Mouse (Mus musculus) embryonic fibroblast, embryonic 13.5 days (primary cell): Measurements from ENCODE around the gene Vangl2.

Source experiments
- CTCF ChIP-seq: IDR thresholded peaks from 2 replicates; pipeline ENCODE4 v1.5.1; 2011; ENCODE audit warnings: mild to moderate bottlenecking, control low read depth, low read length, moderate library complexity, borderline replicate concordance; ENCODE audit not compliant: insufficient read depth
- POLR2A ChIP-seq: IDR thresholded peaks from 2 replicates; pipeline ENCODE4 v1.6.1; 2011; ENCODE audit warnings: low read depth, mild to moderate bottlenecking, control low read depth, low read length, moderate library complexity

- no peak for TF ChIP-seq POLR2A
- TF ChIP-seq CTCF = no peak
Measured at GRCm38 (mm10) chr1:172014771-172015170, 13.5 kb downstream of the Vangl2 start.
